Mouse (Mus musculus): ENCODE measurements around the gene Slc22a15.

Gene Slc22a15

DNA sequence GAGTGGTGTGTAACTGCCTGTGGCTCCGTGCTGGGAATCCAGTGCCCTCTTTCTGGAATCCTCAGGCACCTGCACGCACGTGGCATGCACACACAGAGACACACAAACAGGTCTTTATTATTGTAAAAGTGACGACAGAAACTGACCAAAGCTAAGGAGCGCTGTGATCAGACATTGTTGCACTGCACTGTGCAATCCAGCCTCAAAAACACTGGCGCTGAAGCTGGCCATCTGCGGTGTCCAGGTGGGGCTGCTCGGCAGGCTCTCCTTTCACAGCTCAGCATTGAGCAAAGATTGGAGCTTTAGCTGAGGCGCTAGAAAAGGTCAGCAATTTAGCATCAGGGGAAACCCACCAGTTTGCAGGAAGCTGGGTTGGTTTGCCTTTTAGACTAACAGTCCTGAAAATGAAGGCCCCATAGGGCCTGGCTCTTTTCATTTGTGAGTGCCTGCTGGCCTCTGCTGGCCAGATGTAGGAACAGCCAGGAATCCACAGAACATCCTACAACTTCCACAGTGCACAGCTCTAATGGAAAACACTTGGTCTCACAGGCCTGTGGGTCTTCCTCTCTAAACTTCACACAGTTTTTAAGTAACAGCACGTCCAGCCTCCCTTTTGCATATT lies 111.8 kb downstream of the Slc22a15 start:
- DNase-seq (ENCODE audit: low read depth, low spot score) = peak; percentile 54

DNA sequence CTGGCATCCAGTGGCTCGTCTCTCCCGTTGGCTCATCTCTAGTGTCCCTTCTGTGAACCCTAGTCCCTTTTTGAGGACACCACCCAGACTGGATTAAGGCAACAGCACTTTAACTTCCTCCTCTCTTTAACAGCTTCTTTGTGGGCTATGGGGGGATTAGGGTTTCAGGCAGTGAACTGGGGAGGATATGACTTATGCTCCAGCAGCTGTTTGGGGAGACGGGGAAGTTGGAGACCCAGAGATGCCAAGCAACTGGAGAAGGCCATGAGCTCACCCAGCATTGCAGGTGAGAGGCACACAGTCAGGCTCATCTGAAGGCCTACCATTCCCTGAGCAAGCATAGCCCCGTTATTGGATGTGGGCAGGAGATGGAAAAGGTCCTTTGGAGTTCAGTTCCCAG lies 112.3 kb downstream of the Slc22a15 start:
- DNase-seq (ENCODE audit: low read depth, low spot score) = no peak

DNA sequence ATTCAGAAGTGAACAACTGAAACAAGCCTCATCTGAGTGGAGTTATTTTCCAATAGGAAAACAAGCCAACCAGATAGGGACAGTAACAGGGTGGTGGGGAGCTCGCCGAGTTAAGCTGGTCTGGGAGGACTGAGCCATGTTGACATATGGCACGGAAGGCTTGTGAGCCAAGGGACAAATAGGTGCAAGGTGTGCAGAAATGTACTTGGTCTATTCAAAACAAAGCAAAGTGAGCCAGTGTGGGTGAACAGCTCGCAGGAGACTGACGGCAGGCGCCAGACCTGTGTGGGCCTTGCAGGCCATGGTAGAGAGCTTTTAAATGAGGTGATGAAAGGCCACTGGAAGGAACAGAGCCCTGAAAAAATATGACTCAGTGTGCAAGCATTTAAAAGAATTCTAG lies 116.6 kb downstream of the Slc22a15 start:
- DNase-seq (ENCODE audit: low read depth, low spot score) = no peak

DNA sequence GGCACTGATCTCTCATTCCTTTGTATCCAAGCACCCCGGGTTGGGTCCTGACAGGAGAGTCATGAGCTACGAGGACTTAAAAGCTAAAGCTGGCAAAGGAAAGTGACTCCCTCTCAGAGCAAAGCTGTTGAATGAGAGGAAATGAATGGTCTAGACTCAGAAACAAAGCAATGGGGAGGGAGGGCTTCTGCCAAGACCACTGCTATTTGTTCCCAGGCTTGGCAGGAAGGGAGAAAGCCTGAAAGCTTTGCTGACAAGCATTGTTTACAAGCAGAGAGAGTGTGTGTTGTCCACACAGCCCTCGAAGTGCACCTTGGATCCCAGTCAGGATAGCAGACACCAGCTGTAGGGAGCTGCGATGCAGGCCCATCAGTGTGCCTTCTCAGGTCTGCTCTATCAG lies 117.3 kb downstream of the Slc22a15 start:
- DNase-seq (ENCODE audit: low read depth, low spot score) = no peak

DNA sequence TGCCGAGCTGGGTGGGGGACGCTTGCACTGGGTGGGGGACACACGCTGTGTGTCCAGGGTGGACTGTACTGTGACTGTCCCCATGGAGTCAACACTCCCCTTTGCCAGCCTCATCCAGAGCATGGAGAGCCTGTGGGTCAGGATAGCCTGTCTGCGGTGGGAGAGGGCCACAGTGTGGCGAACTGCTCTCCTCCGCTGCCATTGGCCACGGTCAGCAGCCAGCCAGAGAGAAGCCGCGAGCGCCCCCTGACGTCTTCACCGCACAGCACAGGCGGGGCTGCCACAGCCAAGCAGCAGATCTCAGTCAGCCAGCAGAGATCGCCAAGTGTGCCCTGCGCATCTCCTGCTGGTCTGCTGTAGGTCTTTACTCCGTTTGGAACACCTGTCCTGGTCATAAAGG lies 118.1 kb downstream of the Slc22a15 start:
- DNase-seq (ENCODE audit: low read depth, low spot score) = peak; percentile 82

Data from ES-CJ7 (cell line).